Mouse (Mus musculus): ENCODE data around the gene Rassf4.
A peak's percentile ranks its signal among the peaks of the same experiment; 100 is the strongest.

Gene Rassf4

GRCm38 (mm10) chr6:116671031-116671430 is 2.7 kb downstream of the Rassf4 start:
- DNase-seq = no peak

DNA sequence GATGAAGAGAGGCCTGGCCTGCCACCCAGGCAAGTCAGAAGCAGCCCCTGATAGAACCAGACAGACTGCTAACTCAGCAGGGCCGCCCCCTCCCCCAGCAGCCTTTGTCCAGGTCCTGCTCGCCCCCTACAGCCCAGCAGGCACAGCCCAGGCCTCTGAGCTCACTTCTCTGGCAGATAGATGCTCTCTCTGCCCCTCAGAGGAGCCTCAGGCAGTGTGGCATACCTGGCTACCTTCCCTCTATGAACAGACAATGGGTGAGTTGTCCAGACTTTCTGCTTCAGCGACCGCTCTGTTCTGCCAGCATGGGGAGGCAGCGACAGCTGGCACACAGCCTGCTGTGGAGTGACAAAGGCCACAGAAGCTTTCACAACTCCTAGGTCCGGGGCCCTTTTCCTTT is 3.6 kb downstream of the Rassf4 start:
- no peak for DNase-seq

DNA sequence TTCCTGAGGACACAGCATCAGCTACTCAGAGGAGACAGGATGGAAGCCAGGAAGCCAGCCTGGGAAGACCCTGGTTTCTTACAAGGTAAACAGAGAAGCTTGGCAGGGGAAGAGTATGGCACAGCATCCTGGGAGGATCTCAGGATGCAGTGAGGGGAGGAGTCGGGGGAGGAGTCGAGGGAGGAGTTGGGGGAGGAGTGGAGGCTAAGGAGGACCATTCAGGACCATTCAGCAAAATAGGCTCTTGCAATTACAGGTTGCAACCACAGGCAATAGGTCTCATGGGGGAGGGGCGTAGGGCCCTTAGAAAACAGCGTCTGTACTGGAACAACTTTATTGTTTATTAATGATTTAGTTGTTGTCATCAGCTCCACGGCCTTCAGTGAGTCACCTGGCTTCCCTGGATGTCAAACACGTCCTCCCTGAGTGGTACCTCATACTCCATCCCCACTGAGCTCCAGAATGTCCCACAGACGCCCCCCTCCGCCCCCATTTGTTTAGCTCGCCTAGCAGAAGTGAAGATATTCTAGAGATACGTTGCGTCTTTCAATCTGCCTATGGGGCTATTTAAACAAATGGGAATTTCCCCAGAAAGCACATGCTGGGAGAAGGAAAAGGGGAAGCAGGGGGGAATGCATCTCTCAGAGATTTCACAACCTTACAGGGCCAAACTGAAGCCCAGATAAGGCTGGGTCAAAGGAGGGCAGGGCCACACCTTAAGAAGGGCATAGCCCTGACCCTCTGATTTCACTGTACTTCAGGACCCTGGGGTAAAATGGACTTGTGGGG is 4.9 kb downstream of the Rassf4 start:
- DNase-seq = peak in 1 of 2 experiments; percentile 42

DNA sequence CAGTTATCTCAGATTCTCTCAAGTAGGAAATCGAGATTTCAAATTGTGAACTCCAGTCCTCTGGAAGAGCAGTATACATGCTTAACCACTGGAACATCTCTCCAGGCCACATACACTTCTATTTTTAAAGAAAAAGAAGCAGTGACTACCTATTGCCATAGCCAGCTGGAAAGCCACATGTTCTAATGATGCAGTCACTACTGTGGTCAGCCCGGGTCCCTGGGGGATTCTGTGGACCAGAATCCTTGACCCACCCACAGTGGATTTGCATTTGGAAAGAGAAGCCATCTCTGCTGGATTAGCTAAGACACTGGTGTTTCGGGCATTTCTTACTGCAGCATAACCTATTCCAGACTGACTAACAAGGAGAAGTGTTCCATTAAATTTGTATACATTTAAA is 6.4 kb downstream of the Rassf4 start:
- DNase-seq = no peak

DNA sequence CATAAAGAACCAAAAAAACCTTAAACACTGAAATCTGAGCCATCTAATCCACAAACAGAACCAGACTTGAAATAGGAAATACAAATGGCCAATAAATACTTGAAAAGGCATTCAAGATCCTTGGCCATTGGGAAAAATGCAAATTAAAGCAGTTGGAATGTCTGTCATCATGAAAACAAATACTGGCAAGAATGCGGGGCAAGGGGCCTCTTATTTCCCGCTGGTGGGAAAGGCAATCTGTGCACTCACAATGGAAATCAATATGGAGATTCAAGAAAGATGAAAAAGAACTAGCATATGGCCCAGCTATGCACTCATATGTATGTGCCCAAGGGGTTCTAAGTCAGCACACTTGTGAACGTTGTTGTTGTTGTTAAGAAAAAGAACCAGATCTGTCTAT is 6.9 kb downstream of the Rassf4 start:
- DNase-seq = no peak

DNA sequence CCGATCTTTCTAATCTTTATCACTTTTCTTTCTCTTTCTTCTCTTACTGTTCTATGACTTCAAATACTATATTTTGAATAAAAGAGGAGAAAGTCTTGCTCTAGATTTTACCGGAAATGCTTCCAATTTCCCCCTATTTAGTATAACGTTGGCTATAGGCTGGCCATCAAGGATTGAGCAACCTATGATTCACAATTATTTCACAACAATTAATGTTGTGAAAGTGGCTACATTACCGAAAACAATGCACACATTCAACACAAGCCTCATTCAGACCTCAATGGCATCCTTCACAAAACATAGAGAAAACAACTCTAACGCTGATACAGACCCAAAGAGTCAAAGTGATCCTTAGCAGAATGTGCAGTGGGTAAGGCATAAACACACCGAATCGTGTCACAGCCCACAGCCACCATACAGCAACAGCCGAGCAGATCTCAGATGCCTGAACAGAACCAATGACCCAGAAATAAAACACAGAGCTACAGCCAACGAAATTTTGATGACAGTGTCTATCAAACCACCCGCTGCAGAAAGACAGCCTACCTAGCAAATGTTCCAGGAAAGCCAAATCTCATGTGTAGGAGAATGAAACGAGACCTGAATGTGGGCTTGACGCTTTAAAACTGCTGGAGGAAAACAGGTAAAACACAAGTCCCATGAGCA is 7.5 kb downstream of the Rassf4 start:
- DNase-seq = no peak

GRCm38 (mm10) chr6:116664830-116665229 is 8.9 kb downstream of the Rassf4 start:
- no peak for DNase-seq

- peak; percentile 66 to 68 for DNase-seq
Observed at GRCm38 (mm10) chr6:116664031-116664430, 9.7 kb downstream of the Rassf4 start.

DNA sequence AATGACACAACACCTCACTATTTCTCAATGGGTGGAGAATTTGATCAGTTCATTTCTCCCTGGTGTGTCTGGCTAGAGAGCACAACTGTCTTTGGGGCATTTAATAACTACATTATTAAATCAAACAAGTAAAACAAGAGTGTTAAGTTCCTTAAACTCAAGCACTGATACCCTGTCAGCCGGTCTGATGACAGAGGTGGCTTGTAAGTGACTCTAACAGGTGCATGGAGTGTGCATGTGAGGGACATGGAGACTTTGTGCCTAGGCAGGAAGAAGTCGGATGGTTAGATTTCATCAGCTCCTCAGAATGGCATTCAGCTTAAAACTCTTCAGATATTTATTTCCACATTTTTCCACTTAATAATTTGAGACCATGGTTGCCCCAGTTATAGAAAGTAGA is 10.4 kb downstream of the Rassf4 start:
- DNase-seq = no peak

GRCm38 (mm10) chr6:116653684-116654454 is 19.9 kb downstream of the Rassf4 start:
- peak; percentile 80 to 84 for DNase-seq

DNA sequence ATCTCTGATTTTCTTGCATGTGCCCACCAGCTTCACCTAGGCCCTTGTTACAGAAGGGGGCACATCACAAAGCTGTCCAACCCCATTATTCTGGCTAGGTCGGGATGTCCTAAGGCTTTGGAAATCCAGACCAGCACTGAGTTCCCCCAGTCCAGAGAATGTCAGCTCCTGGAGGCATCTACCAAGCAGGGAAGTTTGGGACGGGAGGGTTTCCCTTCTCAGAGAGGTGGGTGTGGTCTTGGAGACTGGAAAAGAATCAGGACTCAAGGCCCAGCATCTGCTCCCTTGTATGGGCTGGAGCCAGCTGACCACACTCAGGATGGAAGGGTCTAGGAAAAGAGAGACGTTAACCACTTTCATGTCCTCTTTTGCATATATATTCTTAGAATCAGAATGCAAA is 20.6 kb downstream of the Rassf4 start:
- no peak for DNase-seq

GRCm38 (mm10) chr6:116651437-116652118 is 22.2 kb downstream of the Rassf4 start:
- DNase-seq = no peak

DNA sequence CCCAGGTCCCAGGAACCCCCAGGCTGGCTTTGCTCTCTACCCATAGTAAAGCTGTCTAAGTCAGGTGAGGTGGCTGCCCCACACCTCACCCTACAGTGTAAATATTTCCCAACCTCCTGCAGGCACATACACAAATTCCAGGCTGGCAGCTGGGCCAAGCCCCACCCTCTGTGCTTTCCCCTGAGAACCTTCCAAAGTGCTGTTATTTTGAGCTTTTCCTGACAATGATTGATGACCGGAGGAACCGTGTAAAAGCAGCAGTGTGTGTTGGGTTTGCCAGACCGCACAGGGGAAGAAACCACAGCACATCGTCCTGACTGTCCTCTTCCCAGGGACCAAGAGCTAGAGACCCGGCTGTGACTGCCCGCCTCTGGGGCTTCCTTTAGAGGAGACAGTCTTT is 23.3 kb downstream of the Rassf4 start, which contains the start of gene Depp1:
TSS of gene Depp1 (plus strand) at position 204 of the 400 bp plus-strand sequence.
- no peak for DNase-seq

GRCm38 (mm10) chr6:116649811-116650210 is 23.9 kb downstream of the Rassf4 start:
- DNase-seq = no peak

DNA sequence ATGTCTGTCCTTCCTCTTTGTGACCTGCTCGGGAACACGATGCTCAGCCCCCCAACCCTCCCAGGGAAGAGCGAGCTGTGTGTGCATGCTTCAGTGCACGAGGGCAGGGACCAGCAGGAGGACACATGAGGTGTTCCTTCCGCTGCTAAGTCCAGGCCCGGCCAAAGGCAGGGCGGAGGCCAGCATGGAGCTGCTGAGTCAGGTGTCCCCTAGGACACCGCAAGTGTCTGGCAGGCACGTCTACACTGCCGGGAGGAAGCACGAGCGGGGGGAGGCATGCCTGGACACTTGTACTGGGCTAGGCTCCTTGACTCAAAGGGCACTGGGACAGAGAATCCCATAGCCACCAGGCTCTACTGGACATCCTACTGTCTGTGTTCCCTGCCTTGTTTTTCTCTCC is 26.0 kb downstream of the Rassf4 start:
- DNase-seq = no peak

DNA sequence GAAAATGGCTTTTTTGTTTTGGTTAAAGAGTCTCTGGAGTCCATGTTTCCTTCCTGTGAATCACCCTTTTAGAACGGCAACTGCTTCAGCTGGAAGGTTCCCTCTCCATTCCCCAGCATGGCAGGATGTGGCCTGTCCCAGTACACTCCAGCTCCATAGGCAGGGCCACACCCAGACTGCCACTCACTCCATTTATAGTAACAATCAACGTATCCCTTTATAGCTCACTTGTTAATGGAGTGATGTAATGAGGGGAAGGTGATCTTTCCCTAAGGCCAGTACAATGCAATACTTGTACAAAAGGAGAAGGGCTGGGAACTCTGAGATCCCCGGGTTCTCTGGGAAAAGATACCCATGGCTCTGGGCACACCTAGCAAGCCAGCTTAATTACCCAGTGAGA is 29.4 kb downstream of the Rassf4 start:
- no peak for DNase-seq

- no peak for DNase-seq
Observed at GRCm38 (mm10) chr6:116643881-116644280, 29.9 kb downstream of the Rassf4 start.

DNA sequence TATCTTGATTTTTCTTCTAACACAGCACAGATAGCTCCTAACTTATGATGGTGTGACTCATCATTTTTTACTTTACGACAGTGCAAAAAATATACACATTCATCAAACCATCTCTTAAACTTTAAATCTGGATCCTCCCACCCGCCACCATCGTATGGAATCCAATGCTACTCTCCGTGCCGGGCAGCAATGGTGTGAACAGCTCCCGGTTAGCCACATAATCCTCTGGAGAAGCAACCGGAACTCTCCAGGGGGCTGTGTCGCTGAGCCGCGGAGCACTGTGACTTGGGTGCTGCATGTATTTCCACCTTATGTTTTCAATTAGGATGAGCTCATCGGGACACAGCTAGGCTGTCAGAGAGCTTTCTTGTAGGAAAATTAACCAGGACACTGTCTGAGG is 30.8 kb downstream of the Rassf4 start:
- no peak for DNase-seq

GRCm38 (mm10) chr6:116639663-116640062 is 34.1 kb downstream of the Rassf4 start:
- DNase-seq = no peak

GRCm38 (mm10) chr6:116638871-116639270 is 34.9 kb downstream of the Rassf4 start:
- DNase-seq = no peak

- no peak for DNase-seq
Observed at GRCm38 (mm10) chr6:116637496-116637895, 36.3 kb downstream of the Rassf4 start.

- DNase-seq = no peak
Observed at GRCm38 (mm10) chr6:116636581-116637235, 37.0 kb downstream of the Rassf4 start.

All from B cell, adult 2 months (primary cell).